Mouse (Mus musculus) MEL (cell line): Measurements from ENCODE around the gene Fancc. TPM values are rescaled to one million over a fixed set of nuclear protein-coding genes. Genes with fewer than 3 reads are reported as not detected.

Experiments used
- DNase-seq: peaks from one replicate; pipeline ENCODE4 v3.0.0; 2011; ENCODE audit warnings: low read depth, low spot score
- H3K27ac ChIP-seq: 2 replicates; pipeline ENCODE4 v1.5.1; 2012; ENCODE audit warnings: low read depth, mild to moderate bottlenecking, control low read depth, low read length, moderate library complexity; ENCODE audit not compliant: control insufficient read depth
- H3K27me3 ChIP-seq, 2 experiments: fragments of 150-350 bp in 1 of 2; sonication (generic) in 1 of 2; 2 replicates each; pipeline ENCODE4 v1.6.1; 2012; ENCODE audit warnings: low read length in 2 of 2, mild to moderate bottlenecking in 2 of 2, improper control_type of control experiment in 1 of 2, moderate library complexity in 1 of 2; ENCODE audit not compliant: insufficient read depth in 2 of 2, control insufficient read depth in 1 of 2
- H3K36me3 ChIP-seq, 2 experiments: 2 replicates each; pipeline ENCODE4 v1.6.1; 2012 to 2014; ENCODE audit warnings: low read length in 2 of 2, improper control_type of control experiment in 1 of 2, inconsistent platforms in 1 of 2, mild to moderate bottlenecking in 1 of 2; ENCODE audit not compliant: insufficient read depth in 2 of 2, control insufficient read depth in 1 of 2
- H3K4me1 ChIP-seq, 2 experiments: fragments of 150-350 bp in 1 of 2; sonication (generic) in 1 of 2; 2 replicates each; pipeline ENCODE4 v1.6.1; 2012; ENCODE audit warnings: low read length in 2 of 2, improper control_type of control experiment in 1 of 2, mild to moderate bottlenecking in 1 of 2; ENCODE audit not compliant: insufficient read depth in 2 of 2, control insufficient read depth in 1 of 2
- H3K4me3 ChIP-seq, 2 experiments: fragments of 150-350 bp in 1 of 2; sonication (generic) in 1 of 2; 2 replicates each; pipeline ENCODE4 v1.5.1; 2012; ENCODE audit warnings: low read depth in 2 of 2, low read length in 2 of 2, mild to moderate bottlenecking in 2 of 2, moderate library complexity in 2 of 2, control low read depth in 1 of 2, improper control_type of control experiment in 1 of 2; ENCODE audit not compliant: control insufficient read depth in 1 of 2, insufficient read depth in 1 of 2
- H3K79me2 ChIP-seq: 2 replicates; pipeline ENCODE4 v1.6.1; 2012; ENCODE audit warnings: mild to moderate bottlenecking, low read length, moderate library complexity; ENCODE audit not compliant: control insufficient read depth, poor library complexity, insufficient read depth
- H3K9ac ChIP-seq: 2 replicates; pipeline ENCODE4 v1.6.1; 2012; ENCODE audit warnings: low read depth, mild to moderate bottlenecking, control low read depth, low read length, moderate library complexity; ENCODE audit not compliant: control insufficient read depth, poor library complexity, severe bottlenecking
- H3K9me3 ChIP-seq: fragments of 150-350 bp; sonication (generic); replicated peaks from 2 replicates; pipeline ENCODE4 v1.6.1; 2012; ENCODE audit warnings: mild to moderate bottlenecking, low read length, improper control_type of control experiment, moderate library complexity; ENCODE audit not compliant: insufficient read depth
- CHD1 ChIP-seq: IDR thresholded peaks from 2 replicates; pipeline ENCODE4 v1.6.1; 2012; ENCODE audit warnings: low read depth, mild to moderate bottlenecking, inconsistent platforms, low read length, improper control_type of control experiment
- CHD2 ChIP-seq: IDR thresholded peaks from 2 replicates; pipeline ENCODE4 v1.6.1; 2011; ENCODE audit warnings: low read length, improper control_type of control experiment
- EP300 ChIP-seq, 2 experiments: IDR thresholded peaks; 2 replicates each; pipeline ENCODE4 v1.6.1; 2011; ENCODE audit warnings: improper control_type of control experiment in 2 of 2, low read length in 2 of 2, low read depth in 1 of 2, mild to moderate bottlenecking in 1 of 2
- GATA1 ChIP-seq: IDR thresholded peaks from 2 replicates; pipeline ENCODE4 v1.6.1; 2011; ENCODE audit warnings: low read depth, low read length, improper control_type of control experiment
- KAT2A ChIP-seq: conservative IDR thresholded peaks from 2 replicates; pipeline ENCODE4 v1.6.1; 2012; ENCODE audit warnings: low read depth, low read length, improper control_type of control experiment, inconsistent platforms
- MEF2A ChIP-seq: IDR thresholded peaks from 2 replicates; pipeline ENCODE4 v1.6.1; 2014; ENCODE audit warnings: low read depth, mild to moderate bottlenecking, inconsistent platforms, low read length, improper control_type of control experiment; ENCODE audit not compliant: poor library complexity, insufficient replicate concordance, severe bottlenecking; ENCODE audit errors: extremely low read depth
- MXI1 ChIP-seq: IDR thresholded peaks from 2 replicates; pipeline ENCODE4 v1.6.1; 2011; ENCODE audit warnings: mild to moderate bottlenecking, low read depth, low read length, improper control_type of control experiment
- MYB ChIP-seq: IDR thresholded peaks from 2 replicates; pipeline ENCODE4 v1.6.1; 2011; ENCODE audit warnings: mild to moderate bottlenecking, low read depth, low read length, improper control_type of control experiment
- NELFE ChIP-seq: IDR thresholded peaks from 2 replicates; pipeline ENCODE4 v1.6.1; 2011; ENCODE audit warnings: low read depth, low read length, improper control_type of control experiment
- NRF1 ChIP-seq: IDR thresholded peaks from 2 replicates; pipeline ENCODE4 v1.6.1; 2014; ENCODE audit warnings: low read depth, mild to moderate bottlenecking, inconsistent platforms, low read length, improper control_type of control experiment, moderate library complexity; ENCODE audit not compliant: poor library complexity, insufficient read depth, severe bottlenecking
- POLR2AphosphoS5 ChIP-seq: IDR thresholded peaks from 2 replicates; pipeline ENCODE4 v1.6.1; 2012; ENCODE audit warnings: low read depth, borderline replicate concordance, mild to moderate bottlenecking, inconsistent platforms, low read length, moderate library complexity, mixed read lengths
- RAD21 ChIP-seq: IDR thresholded peaks from 2 replicates; pipeline ENCODE4 v1.6.1; 2011; ENCODE audit warnings: mild to moderate bottlenecking, low read depth, low read length, improper control_type of control experiment
- RCOR1 ChIP-seq: IDR thresholded peaks from 2 replicates; pipeline ENCODE4 v1.6.1; 2012; ENCODE audit warnings: low read depth, mild to moderate bottlenecking, inconsistent platforms, low read length, improper control_type of control experiment
- SIN3A ChIP-seq: IDR thresholded peaks from 2 replicates; pipeline ENCODE4 v1.6.1; 2012; ENCODE audit warnings: low read length, improper control_type of control experiment, inconsistent platforms
- SMC3 ChIP-seq: IDR thresholded peaks from 2 replicates; pipeline ENCODE4 v1.6.1; 2011; ENCODE audit warnings: low read depth, low read length, improper control_type of control experiment
- TCF12 ChIP-seq: IDR thresholded peaks from 2 replicates; pipeline ENCODE4 v1.6.1; 2014; ENCODE audit warnings: low read depth, mild to moderate bottlenecking, inconsistent platforms, low read length, improper control_type of control experiment, moderate library complexity
- UBTF ChIP-seq: IDR thresholded peaks from 2 replicates; pipeline ENCODE4 v1.6.1; 2012; ENCODE audit warnings: low read depth, mild to moderate bottlenecking, inconsistent platforms, low read length, improper control_type of control experiment, moderate library complexity, borderline replicate concordance; ENCODE audit not compliant: insufficient read depth
- USF2 ChIP-seq, 2 experiments: IDR thresholded peaks; 2 replicates each; pipeline ENCODE4 v1.6.1; 2011 to 2012; ENCODE audit warnings: improper control_type of control experiment in 2 of 2, low read length in 2 of 2, borderline replicate concordance in 1 of 2, inconsistent platforms in 1 of 2, low read depth in 1 of 2, mild to moderate bottlenecking in 1 of 2; ENCODE audit not compliant: insufficient read depth in 1 of 2
- ZC3H11A ChIP-seq: IDR thresholded peaks from 2 replicates; pipeline ENCODE4 v1.6.1; 2012; ENCODE audit warnings: low read depth, mild to moderate bottlenecking, inconsistent platforms, low read length, improper control_type of control experiment
- ZNF384 ChIP-seq: IDR thresholded peaks from 2 replicates; pipeline ENCODE4 v1.6.1; 2012; ENCODE audit warnings: low read depth, mild to moderate bottlenecking, inconsistent platforms, low read length, improper control_type of control experiment
- polyA plus RNA-seq, 2 experiments: library from polyadenylated mRNA; stranded (reverse) in 1 of 2; unstranded in 1 of 2; fragments of >175 nt in 1 of 2; fragments of >200 nt in 1 of 2; gene quantifications; 2 replicates each; pipeline versions ENCODE4 v1.2.1 to v1.2.4; 2012; ENCODE audit warnings: low replicate concordance in 2 of 2, low read depth in 1 of 2; ENCODE audit not compliant: insufficient read length in 2 of 2, insufficient read depth in 1 of 2, missing spikeins in 1 of 2
- total RNA-seq: library from RNA; depleted of rRNA; stranded (reverse); fragments of 300-350 nt; gene quantifications from 2 replicates; pipeline ENCODE4 v1.2.3, GENCODE M21; 2012

The Fancc gene
- total and polyA plus RNA-seq, 3 experiments, result 4.0 to 5.5 TPM; not detected in 1

DNA sequence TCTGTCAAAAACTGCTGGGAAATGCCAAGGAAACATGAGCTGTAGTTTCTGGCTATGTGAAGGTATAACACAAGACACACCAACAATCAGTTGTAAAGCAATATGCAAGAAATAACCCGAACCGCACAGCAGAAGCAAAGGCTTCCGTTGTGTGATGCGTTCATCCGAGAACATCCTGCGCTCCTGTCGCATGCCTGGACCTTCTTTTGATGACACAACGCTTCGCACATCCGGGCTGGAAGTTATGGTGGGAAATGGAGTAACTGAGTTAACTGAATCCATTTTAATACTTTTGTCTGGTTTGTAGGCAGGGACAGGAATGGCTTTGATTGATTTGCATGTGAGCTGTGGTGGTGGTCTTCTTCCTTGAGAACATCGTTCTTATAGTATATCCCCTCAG, 249.4 kb downstream of the Fancc start:
- Histone ChIP-seq H3K27me3 (no peaks in the 10 kb centered on the region), H3K9me3 (no peaks in the 10 kb centered on the region), H3K36me3 (peaks cover 0 to 1% of the 10 kb centered on the region in 2 experiments; a peak in 2 of 4 replicates), H3K4me1 (0 out of 4 replicates have a peak, but pooled peaks cover 0 to under 1% of the 10 kb centered on the region in 2 experiments), H3K79me2 (peaks cover 3% of the 10 kb centered on the region; the same call in 1 of the 2 replicates), H3K27ac (no peak overlapping the region), H3K4me3 (no peak overlapping the region), H3K9ac (no peak overlapping the region)
- no peak for DNase-seq
- no peak for TF ChIP-seq NRF1
- no peak for TF ChIP-seq TCF12
- no peak for TF ChIP-seq MXI1
- TF ChIP-seq RCOR1, result no peak
- no peak for TF ChIP-seq ZC3H11A
- TF ChIP-seq UBTF, result no peak
- no peak for TF ChIP-seq USF2 (IDR thresholded peaks at IDR 0.05; ENCODE audit: borderline replicate concordance in 1 of 2, insufficient read depth in 1 of 2, low read depth in 1 of 2, low read length in 2 of 2)
- no peak for TF ChIP-seq POLR2AphosphoS5
- TF ChIP-seq CHD1, result no peak
- no peak for TF ChIP-seq RAD21
- TF ChIP-seq ZNF384, result no peak
- no peak for TF ChIP-seq SIN3A
- no peak for TF ChIP-seq EP300 (IDR thresholded peaks at IDR 0.05; ENCODE audit: low read depth in 1 of 2, low read length in 2 of 2)
- no peak for TF ChIP-seq MYB
- no peak for TF ChIP-seq MEF2A
- TF ChIP-seq GATA1, result no peak
- TF ChIP-seq NELFE, result no peak
- TF ChIP-seq KAT2A, result no peak

DNA sequence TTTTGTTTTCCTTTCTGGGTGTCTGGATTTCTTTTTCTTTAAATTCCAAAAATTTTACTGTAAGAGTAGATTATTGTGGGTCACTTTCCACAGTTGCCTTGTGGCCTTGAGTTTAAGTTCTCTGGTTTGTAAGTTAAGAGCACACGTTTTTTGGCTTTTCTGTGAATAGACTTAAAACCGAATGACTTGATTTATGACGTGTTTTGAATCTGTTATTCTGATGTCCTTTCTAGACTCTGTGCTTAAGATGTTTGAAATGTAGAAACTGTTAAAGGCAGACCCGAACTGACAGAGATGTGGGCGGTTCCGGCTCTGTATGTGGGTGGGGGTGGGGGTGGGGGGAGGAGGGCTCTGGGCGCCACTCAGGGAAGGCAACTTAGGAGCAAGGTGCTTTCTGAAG, 250.0 kb downstream of the Fancc start:
- Histone ChIP-seq H3K79me2 (peaks cover 3% of the 10 kb centered on the region; the same call in 1 of the 2 replicates), H3K36me3 (no peaks in the 10 kb centered on the region; a peak in 1 of 4 replicates), H3K27me3 (no peaks in the 10 kb centered on the region), H3K4me3 (no peak overlapping the region), H3K9me3 (no peaks in the 10 kb centered on the region), H3K4me1 (no peaks in the 10 kb centered on the region), H3K9ac (no peak overlapping the region), H3K27ac (no peak overlapping the region)
- no peak for TF ChIP-seq CHD2
- no peak for TF ChIP-seq MYB
- no peak for TF ChIP-seq SMC3
- DNase-seq, result no peak
